Mouse (Mus musculus) adrenal gland (tissue): Measurements from ENCODE around the gene Slc40a1.

ENCODE experiments used
- intact Hi-C: fragments of 180-260 bp; cut with DNase I; formaldehyde crosslinking; loops from one replicate; pipeline ENCODE4 v1.15.1; 2025
- long read RNA-seq, 2 experiments: library from polyadenylated mRNA; unstranded; transcript quantifications; one replicate each; pipeline ENCODE4 v2.0.0; 2020; ENCODE audit warnings: borderline replicate concordance in 1 of 2; ENCODE audit not compliant: insufficient replicate concordance in 1 of 2

The Slc40a1 gene
- long read RNA-seq, experiment 1, transcript Slc40a1-201 (8 exons, 3,370 nt), result major isoform, 25 of 26 reads
- long read RNA-seq, experiment 1, partial matches to known transcripts, result 1 of 26 reads
- long read RNA-seq, experiment 1, other reads (novel, unspliced or antisense), result 0 of 26 reads
- long read RNA-seq, experiment 2, transcript Slc40a1-201 (8 exons, 3,370 nt), result major isoform, 19 of 22 reads
- long read RNA-seq, experiment 2, partial matches to known transcripts, result 1 of 22 reads
- long read RNA-seq, experiment 2, other reads (novel, unspliced or antisense), result 2 of 22 reads

- intact Hi-C loops, result loop anchor here (5.0 kb wide), 2 partner anchors 89 to 104 kb away; no protein-coding TSS in a partner anchor
Observed at GRCm38 (mm10) chr1:45926393-45926763, at the start of gene Slc40a1. Slc40a1 (minus strand) TSS chr1:45926523.

- intact Hi-C loops, result no loop called here
Observed at GRCm38 (mm10) chr1:45971314-45971713, 45.0 kb upstream of the Slc40a1 start.

GRCm38 (mm10) chr1:45948988-45949387, 22.7 kb upstream of the Slc40a1 start:
- intact Hi-C loops, result loop anchor here (2.0 kb wide), 1 partner anchor 124 kb away; no protein-coding TSS in a partner anchor

GRCm38 (mm10) chr1:45947843-45948242, 21.5 kb upstream of the Slc40a1 start:
- intact Hi-C loops, result loop anchor here (2.0 kb wide), 1 partner anchor 123 kb away; no protein-coding TSS in a partner anchor

GRCm38 (mm10) chr1:45931127-45931526, 4.8 kb upstream of the Slc40a1 start:
- intact Hi-C loops, result no loop called here

- intact Hi-C loops, result loop anchor here (5.0 kb wide), 2 partner anchors 90 to 105 kb away; no protein-coding TSS in a partner anchor
Observed at GRCm38 (mm10) chr1:45926911-45927310, 588 bp upstream of the Slc40a1 start.

- intact Hi-C loops, result loop anchor here (5.0 kb wide), 2 partner anchors 88 to 103 kb away; no protein-coding TSS in a partner anchor
Observed at GRCm38 (mm10) chr1:45925500-45926392, 577 bp downstream of the Slc40a1 start.

GRCm38 (mm10) chr1:45925131-45925499, 1.2 kb downstream of the Slc40a1 start:
- intact Hi-C loops, result loop anchor here (5.0 kb wide), 2 partner anchors 88 to 103 kb away; no protein-coding TSS in a partner anchor

- intact Hi-C loops, result no loop called here
Observed at GRCm38 (mm10) chr1:45924516-45924915, 1.8 kb downstream of the Slc40a1 start.

GRCm38 (mm10) chr1:45923306-45923705, 3.0 kb downstream of the Slc40a1 start:
- intact Hi-C loops, result no loop called here

GRCm38 (mm10) chr1:45920703-45921102, 5.6 kb downstream of the Slc40a1 start:
- intact Hi-C loops, result no loop called here

- intact Hi-C loops, result no loop called here
Observed at GRCm38 (mm10) chr1:45919752-45920151, 6.6 kb downstream of the Slc40a1 start.

GRCm38 (mm10) chr1:45917136-45917803, 9.1 kb downstream of the Slc40a1 start:
- intact Hi-C loops, result no loop called here

GRCm38 (mm10) chr1:45916174-45916573, 10.1 kb downstream of the Slc40a1 start:
- intact Hi-C loops, result no loop called here

GRCm38 (mm10) chr1:45914236-45914635, 12.1 kb downstream of the Slc40a1 start:
- intact Hi-C loops, result no loop called here

- intact Hi-C loops, result no loop called here
Observed at GRCm38 (mm10) chr1:45905107-45905821, 21.1 kb downstream of the Slc40a1 start.

- intact Hi-C loops, result no loop called here
Observed at GRCm38 (mm10) chr1:45904161-45904560, 22.2 kb downstream of the Slc40a1 start.

GRCm38 (mm10) chr1:45898044-45898443, 28.3 kb downstream of the Slc40a1 start:
- intact Hi-C loops, result no loop called here

GRCm38 (mm10) chr1:45894168-45894912, 32.0 kb downstream of the Slc40a1 start:
- intact Hi-C loops, result no loop called here

GRCm38 (mm10) chr1:45891986-45892385, 34.3 kb downstream of the Slc40a1 start:
- intact Hi-C loops, result no loop called here
